Mouse (Mus musculus) 3T3-L1 (cell line): Measurements from ENCODE around the gene Musk.
A peak's percentile ranks its signal among the peaks of the same experiment; 100 is the strongest.

Source experiments
- DNase-seq: peaks from one replicate; pipeline ENCODE4 v3.0.0-alpha.2; 2015; ENCODE audit warnings: low read depth, low spot score

The Musk gene

DNA sequence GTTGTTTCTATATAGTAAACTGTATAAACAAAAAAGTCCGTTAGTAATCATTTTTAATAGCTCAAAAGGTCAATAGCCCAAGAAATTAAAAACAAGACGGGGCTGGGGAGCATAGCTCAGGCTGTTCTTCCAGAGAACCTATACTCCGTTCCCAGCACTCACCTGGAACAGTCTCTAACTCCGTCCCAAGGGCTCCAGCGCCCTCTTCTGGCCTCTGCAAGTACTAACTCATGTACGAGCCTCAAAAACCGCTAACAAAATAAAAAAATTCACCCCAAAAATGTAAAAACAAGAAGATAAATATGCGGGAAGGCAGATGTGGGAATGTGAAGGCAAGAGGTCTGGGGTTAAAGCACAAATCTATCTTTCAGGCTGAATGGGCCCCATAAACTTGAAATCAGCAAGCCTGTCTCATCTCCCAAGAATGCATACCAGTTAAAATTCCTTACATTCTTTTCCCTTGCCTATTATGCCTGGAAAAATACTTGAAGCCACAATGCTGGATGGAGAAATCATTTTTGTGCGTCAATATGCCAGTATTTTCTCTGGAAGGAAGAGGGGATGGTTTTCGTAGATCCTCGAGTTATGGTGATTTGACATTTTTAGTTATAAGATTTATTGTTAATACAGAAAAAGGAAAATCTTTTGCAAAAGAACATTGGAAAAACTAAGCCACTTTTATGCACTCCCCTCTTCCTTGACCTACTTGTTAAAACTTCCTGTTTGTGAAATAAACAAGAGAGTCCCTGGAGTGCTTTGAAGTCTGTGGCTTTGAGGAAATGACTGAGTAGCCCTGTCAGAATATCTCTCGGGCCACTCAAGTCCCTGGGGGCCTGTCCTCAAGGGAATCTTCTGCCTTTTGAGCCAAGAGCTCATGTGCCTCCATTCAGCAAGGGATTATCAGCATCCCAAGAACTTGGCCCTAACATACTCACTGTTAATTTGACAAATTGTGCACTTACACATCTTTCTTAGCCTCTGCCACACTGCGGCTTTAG is 127.7 kb downstream of the Musk start:
- peak; percentile 87 for DNase-seq

DNA sequence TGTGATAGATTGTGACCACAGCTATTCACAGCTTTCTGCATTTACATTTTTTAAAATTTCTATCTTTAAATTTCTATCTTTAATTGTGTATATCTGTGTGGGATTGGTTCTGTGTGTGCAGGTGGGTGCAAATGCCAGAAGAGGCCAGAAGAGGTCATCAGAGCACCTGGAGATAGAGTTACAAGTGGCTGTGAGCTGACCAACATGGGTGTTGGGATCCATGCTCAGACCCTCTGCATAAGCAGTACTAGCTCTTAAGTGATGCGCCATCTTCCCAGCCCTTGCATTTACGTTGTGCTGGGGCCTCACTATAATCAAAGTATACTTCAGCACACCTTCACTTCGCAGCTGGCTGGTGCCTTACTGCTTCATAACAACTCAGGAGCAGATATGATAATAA is 129.8 kb downstream of the Musk start:
- DNase-seq, result no peak

DNA sequence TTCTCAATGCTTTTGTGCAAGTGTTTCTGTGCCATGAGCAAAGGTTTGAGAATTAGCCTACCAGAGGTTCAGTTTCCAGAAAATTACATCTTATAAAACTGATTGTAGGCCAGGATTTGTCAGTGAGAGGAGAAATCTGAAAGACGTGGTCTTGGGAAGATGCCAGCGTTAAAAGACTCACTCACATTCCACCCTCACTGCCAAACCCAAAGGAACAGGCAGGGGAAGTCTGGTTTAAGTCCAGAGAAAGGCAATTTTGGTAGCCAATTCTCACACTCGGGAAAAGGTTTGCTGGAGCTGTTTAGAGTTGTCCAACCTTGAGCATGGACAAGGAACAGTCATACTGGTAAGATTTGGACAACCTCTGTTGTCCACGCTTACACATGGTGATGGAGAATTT is 131.6 kb downstream of the Musk start:
- DNase-seq, result peak; percentile 96

DNA sequence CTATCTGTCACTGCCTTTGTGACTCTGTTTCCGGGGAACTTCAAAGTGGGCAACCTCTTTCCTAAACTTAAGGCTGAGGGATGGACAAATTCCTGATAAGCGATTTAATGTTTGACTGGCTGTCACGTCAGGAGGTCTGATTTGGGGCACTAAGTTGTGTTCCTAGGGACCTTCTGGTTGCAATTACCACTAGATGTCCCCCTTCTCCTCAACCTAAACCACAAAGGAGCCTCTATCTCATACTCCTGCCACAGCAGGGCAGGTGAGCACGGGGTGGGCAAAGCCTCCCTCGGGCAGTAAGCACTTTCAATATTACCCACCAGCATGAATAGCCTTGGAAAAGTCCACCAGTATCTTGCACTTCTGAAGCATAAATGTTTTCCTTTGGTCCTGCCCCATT is 133.5 kb downstream of the Musk start:
- no peak for DNase-seq

DNA sequence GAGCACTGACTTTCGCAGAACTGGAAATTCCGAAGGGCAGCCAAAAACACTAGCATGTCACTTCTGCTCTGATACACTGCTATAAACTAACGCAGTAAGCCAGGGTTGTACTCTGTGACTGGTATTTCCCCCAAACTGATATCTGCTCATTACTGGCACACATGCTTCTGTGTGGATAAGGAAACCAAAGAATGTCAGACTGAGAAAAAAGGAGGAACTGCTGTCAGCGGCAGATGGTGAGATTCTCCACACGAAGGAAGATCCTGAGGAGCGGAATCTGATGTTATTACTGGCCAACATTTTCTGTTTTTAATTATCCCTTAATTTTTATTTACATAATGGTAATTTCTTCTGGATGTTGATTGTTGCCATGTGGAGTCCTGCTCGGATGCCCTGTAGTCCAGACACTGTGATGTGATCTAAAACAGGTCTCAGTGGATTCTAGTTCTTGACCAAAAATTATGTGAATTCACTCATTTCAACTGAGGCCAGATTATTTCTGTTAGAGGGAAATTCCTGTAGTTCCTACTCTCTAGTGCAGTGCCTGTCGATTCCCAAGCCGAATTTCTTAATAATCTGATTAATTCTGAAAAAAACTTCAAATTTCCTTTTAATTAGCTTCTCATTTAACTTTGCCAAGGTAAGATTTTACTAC is 137.6 kb downstream of the Musk start:
- no peak for DNase-seq
